Mouse (Mus musculus) layer of hippocampus, postnatal 36 days (tissue): ENCODE measurements around the gene Gnaq. TPM values are rescaled to one million over a fixed set of nuclear protein-coding genes. Genes with fewer than 3 reads are reported as not detected.
A peak's percentile ranks its signal among the peaks of the same experiment; 100 is the strongest.
"Not testable (repeated sequence)": the region's sequence is repeated elsewhere in the genome, so short reads cannot be mapped to it uniquely, and the experiment has no call there.

Experiments used
- DNase-seq, 2 experiments: peaks; one replicate each; pipeline ENCODE4 v3.0.0; 2022
- total RNA-seq, 2 experiments: library from RNA; stranded (reverse); gene quantifications; 2 replicates each; pipeline ENCODE4 v1.2.3; 2021

Gene Gnaq
- total RNA-seq, 2 experiments from 2014 or later: 208 to 214 TPM

- no peak for DNase-seq
Observed at GRCm38 (mm10) chr19:16149094-16149493, 16.5 kb downstream of the Gnaq start.

- DNase-seq: no peak
Observed at GRCm38 (mm10) chr19:16150328-16150727, 17.7 kb downstream of the Gnaq start.

GRCm38 (mm10) chr19:16153851-16154250 is 21.2 kb downstream of the Gnaq start:
- no peak for DNase-seq

GRCm38 (mm10) chr19:16154480-16154879 is 21.8 kb downstream of the Gnaq start:
- DNase-seq: no peak

GRCm38 (mm10) chr19:16157120-16157519 is 24.5 kb downstream of the Gnaq start:
- DNase-seq: no peak

- no peak for DNase-seq
Observed at GRCm38 (mm10) chr19:16160759-16161158, 28.1 kb downstream of the Gnaq start.

GRCm38 (mm10) chr19:16161222-16161621 is 28.6 kb downstream of the Gnaq start:
- DNase-seq: no peak

- not testable (repeated sequence) for DNase-seq
Observed at GRCm38 (mm10) chr19:16164396-16164795, 31.8 kb downstream of the Gnaq start.

- DNase-seq: peak in 1 of 2 experiments; percentile 20
Observed at GRCm38 (mm10) chr19:16167185-16167584, 34.6 kb downstream of the Gnaq start.

- DNase-seq: no peak
Observed at GRCm38 (mm10) chr19:16168192-16168591, 35.6 kb downstream of the Gnaq start.

GRCm38 (mm10) chr19:16168653-16169198 is 36.1 kb downstream of the Gnaq start:
- no peak for DNase-seq

- no peak for DNase-seq
Observed at GRCm38 (mm10) chr19:16170724-16171123, 38.1 kb downstream of the Gnaq start.

GRCm38 (mm10) chr19:16173721-16174120 is 41.1 kb downstream of the Gnaq start:
- no peak for DNase-seq

GRCm38 (mm10) chr19:16176426-16176825 is 43.8 kb downstream of the Gnaq start:
- no peak for DNase-seq

- DNase-seq: no peak
Observed at GRCm38 (mm10) chr19:16177139-16177727, 44.6 kb downstream of the Gnaq start.

- no peak for DNase-seq
Observed at GRCm38 (mm10) chr19:16181258-16181657, 48.6 kb downstream of the Gnaq start.

GRCm38 (mm10) chr19:16181852-16182475 is 49.3 kb downstream of the Gnaq start:
- no peak for DNase-seq

- DNase-seq: no peak
Observed at GRCm38 (mm10) chr19:16183592-16184365, 51.1 kb downstream of the Gnaq start.

- DNase-seq: no peak
Observed at GRCm38 (mm10) chr19:16186984-16187383, 54.4 kb downstream of the Gnaq start.

GRCm38 (mm10) chr19:16187952-16188351 is 55.3 kb downstream of the Gnaq start:
- DNase-seq: no peak

GRCm38 (mm10) chr19:16189066-16189765 is 56.6 kb downstream of the Gnaq start:
- DNase-seq: no peak

- peak in 1 of 2 experiments; percentile 27 for DNase-seq
Observed at GRCm38 (mm10) chr19:16198162-16198561, 65.5 kb downstream of the Gnaq start.

- no peak for DNase-seq
Observed at GRCm38 (mm10) chr19:16201356-16201755, 68.7 kb downstream of the Gnaq start.
